Mouse (Mus musculus): ENCODE results near the gene Ambra1. TPM values are rescaled to one million over a fixed set of nuclear protein-coding genes. Genes with fewer than 3 reads are reported as not detected.

Ambra1 gene
- polyA plus RNA-seq, 1 experiment, result 21.1 TPM

- WGBS, result 47% methylated on average over 4 of the region's 4 CpGs
- no peak overlapping the region for H3K27ac ChIP-seq (ENCODE audit: control insufficient read depth, insufficient read depth, low read depth, low read length, poor library complexity)
- TF ChIP-seq CTCF (IDR thresholded peaks at IDR 0.05; ENCODE audit: control insufficient read depth, insufficient read depth, low read length), result no peak
- H3K4me3 ChIP-seq (replicated peaks; ENCODE audit: control insufficient read depth, low read depth, low read length), result no peak overlapping the region
- no peaks in the 10 kb centered on the region for H3K4me1 ChIP-seq (ENCODE audit: control insufficient read depth, insufficient read depth, low read length)
Measured at GRCm38 (mm10) chr2:91859423-91859822, 129.5 kb downstream of the Ambra1 start.

- no peaks in the 10 kb centered on the region; the same call in 1 of the 2 replicates for H3K4me1 ChIP-seq (ENCODE audit: control insufficient read depth, insufficient read depth, low read length)
- H3K27ac ChIP-seq (ENCODE audit: control insufficient read depth, insufficient read depth, low read depth, low read length, poor library complexity), result no peak overlapping the region
- WGBS, result 83% methylated on average over 8 of the region's 8 CpGs
- TF ChIP-seq POLR2A (IDR thresholded peaks at IDR 0.05; ENCODE audit: borderline replicate concordance, control insufficient read depth, low read depth, low read length), result no peak
- no peak for TF ChIP-seq CTCF (IDR thresholded peaks at IDR 0.05; ENCODE audit: control insufficient read depth, insufficient read depth, low read length)
- H3K4me3 ChIP-seq (replicated peaks; ENCODE audit: control insufficient read depth, low read depth, low read length), result no peak overlapping the region
Measured at GRCm38 (mm10) chr2:91870754-91871153, 140.8 kb downstream of the Ambra1 start.

- 83% methylated on average over 1 of the region's 1 CpGs for WGBS
Measured at GRCm38 (mm10) chr2:91871225-91871624, 141.3 kb downstream of the Ambra1 start.

GRCm38 (mm10) chr2:91872658-91873057, 142.7 kb downstream of the Ambra1 start:
- Histone ChIP-seq H3K4me3 (replicated peaks; ENCODE audit: control insufficient read depth, low read depth, low read length) (no peak overlapping the region), H3K4me1 (ENCODE audit: control insufficient read depth, insufficient read depth, low read length) (no peaks in the 10 kb centered on the region; the same call in 1 of the 2 replicates), H3K27ac (ENCODE audit: control insufficient read depth, insufficient read depth, low read depth, low read length, poor library complexity) (no peak overlapping the region)
- WGBS, result 85% methylated on average over 3 of the region's 3 CpGs
- TF ChIP-seq CTCF (IDR thresholded peaks at IDR 0.05; ENCODE audit: control insufficient read depth, insufficient read depth, low read length), result no peak
- TF ChIP-seq POLR2A (IDR thresholded peaks at IDR 0.05; ENCODE audit: borderline replicate concordance, control insufficient read depth, low read depth, low read length), result no peak

More at GRCm38 (mm10) chr2:91871225-91871624, 141.3 kb downstream of the Ambra1 start:
- H3K4me3 ChIP-seq (replicated peaks; ENCODE audit: control insufficient read depth, low read depth, low read length), result no peak overlapping the region
- no peak for TF ChIP-seq POLR2A (IDR thresholded peaks at IDR 0.05; ENCODE audit: borderline replicate concordance, control insufficient read depth, low read depth, low read length)
- no peak for TF ChIP-seq CTCF (IDR thresholded peaks at IDR 0.05; ENCODE audit: control insufficient read depth, insufficient read depth, low read length)
- no peak overlapping the region for H3K27ac ChIP-seq (ENCODE audit: control insufficient read depth, insufficient read depth, low read depth, low read length, poor library complexity)
- H3K4me1 ChIP-seq (ENCODE audit: control insufficient read depth, insufficient read depth, low read length), result no peaks in the 10 kb centered on the region; the same call in 1 of the 2 replicates

GRCm38 (mm10) chr2:91876000-91876805, 146.3 kb downstream of the Ambra1 start:
- no peak overlapping the region for H3K27ac ChIP-seq (ENCODE audit: control insufficient read depth, insufficient read depth, low read depth, low read length, poor library complexity)
- H3K4me1 ChIP-seq (ENCODE audit: control insufficient read depth, insufficient read depth, low read length), result no peaks in the 10 kb centered on the region; the same call in 1 of the 2 replicates
- TF ChIP-seq CTCF (IDR thresholded peaks at IDR 0.05; ENCODE audit: control insufficient read depth, insufficient read depth, low read length) (no peak), POLR2A (IDR thresholded peaks at IDR 0.05; ENCODE audit: borderline replicate concordance, control insufficient read depth, low read depth, low read length) (no peak)
- 23% methylated on average over 9 of the region's 9 CpGs for WGBS
- no peak overlapping the region for H3K4me3 ChIP-seq (replicated peaks; ENCODE audit: control insufficient read depth, low read depth, low read length)

GRCm38 (mm10) chr2:91876806-91877140, 146.8 kb downstream of the Ambra1 start:
- WGBS, result 6% methylated on average over 2 of the region's 2 CpGs
- H3K4me1 ChIP-seq (ENCODE audit: control insufficient read depth, insufficient read depth, low read length), result no peaks in the 10 kb centered on the region; the same call in 1 of the 2 replicates
- H3K27ac ChIP-seq (ENCODE audit: control insufficient read depth, insufficient read depth, low read depth, low read length, poor library complexity), result no peak overlapping the region
- TF ChIP-seq POLR2A (IDR thresholded peaks at IDR 0.05; ENCODE audit: borderline replicate concordance, control insufficient read depth, low read depth, low read length) (no peak), CTCF (IDR thresholded peaks at IDR 0.05; ENCODE audit: control insufficient read depth, insufficient read depth, low read length) (no peak)
- H3K4me3 ChIP-seq (replicated peaks; ENCODE audit: control insufficient read depth, low read depth, low read length), result no peak overlapping the region

GRCm38 (mm10) chr2:91878387-91879180, 148.7 kb downstream of the Ambra1 start:
- WGBS, result 58% methylated on average over 7 of the region's 7 CpGs
- Histone ChIP-seq H3K4me1 (ENCODE audit: control insufficient read depth, insufficient read depth, low read length) (no peaks in the 10 kb centered on the region; the same call in 1 of the 2 replicates), H3K27ac (ENCODE audit: control insufficient read depth, insufficient read depth, low read depth, low read length, poor library complexity) (no peak overlapping the region), H3K4me3 (replicated peaks; ENCODE audit: control insufficient read depth, low read depth, low read length) (no peak overlapping the region)
- TF ChIP-seq POLR2A (IDR thresholded peaks at IDR 0.05; ENCODE audit: borderline replicate concordance, control insufficient read depth, low read depth, low read length) (no peak), CTCF (IDR thresholded peaks at IDR 0.05; ENCODE audit: control insufficient read depth, insufficient read depth, low read length) (no peak)

- no peaks in the 10 kb centered on the region; the same call in 1 of the 2 replicates for H3K4me1 ChIP-seq (ENCODE audit: control insufficient read depth, insufficient read depth, low read length)
- H3K27ac ChIP-seq (ENCODE audit: control insufficient read depth, insufficient read depth, low read depth, low read length, poor library complexity), result no peak overlapping the region
- no peak for TF ChIP-seq POLR2A (IDR thresholded peaks at IDR 0.05; ENCODE audit: borderline replicate concordance, control insufficient read depth, low read depth, low read length)
- 85% methylated on average over 4 of the region's 4 CpGs for WGBS
- no peak overlapping the region for H3K4me3 ChIP-seq (replicated peaks; ENCODE audit: control insufficient read depth, low read depth, low read length)
Measured at GRCm38 (mm10) chr2:91883961-91884360, 154.0 kb downstream of the Ambra1 start.

Data from bone marrow, adult 2 months (tissue).